Mouse (Mus musculus): ENCODE results near the gene Ago4. TPM values are rescaled to one million over a fixed set of nuclear protein-coding genes. Genes with fewer than 3 reads are reported as not detected.

Ago4 gene
- polyA plus RNA-seq, 1 experiment from 2014 or later: 4.1 TPM

GRCm38 (mm10) chr4:126554462-126554861, 21.2 kb upstream of the Ago4 start:
- ATAC-seq (ENCODE audit: low FRiP score) (no peak), DNase-seq (ENCODE audit: low spot score) (peak; percentile 75)
- H3K4me1 ChIP-seq (replicated peaks; ENCODE audit: control insufficient read depth, insufficient read depth, low read length): no peaks in the 10 kb centered on the region
- no peaks in the 10 kb centered on the region for H3K27me3 ChIP-seq (ENCODE audit: control insufficient read depth, insufficient read depth, low read length)
- H3K4me3 ChIP-seq (ENCODE audit: low read depth, low read length): no peak overlapping the region
- WGBS: 33% methylated on average over 3 of the region's 3 CpGs
- H3K36me3 ChIP-seq (ENCODE audit: control insufficient read depth, insufficient read depth, low read length): no peaks in the 10 kb centered on the region
- H3K4me2 ChIP-seq (replicated peaks; ENCODE audit: low read depth, low read length): no peak overlapping the region
- no peak overlapping the region for H3K9ac ChIP-seq (ENCODE audit: low read depth, low read length)
- H3K9me3 ChIP-seq (ENCODE audit: control insufficient read depth, low read length): no peaks in the 10 kb centered on the region
- no peak overlapping the region for H3K27ac ChIP-seq (ENCODE audit: low read depth, low read length)

DNA sequence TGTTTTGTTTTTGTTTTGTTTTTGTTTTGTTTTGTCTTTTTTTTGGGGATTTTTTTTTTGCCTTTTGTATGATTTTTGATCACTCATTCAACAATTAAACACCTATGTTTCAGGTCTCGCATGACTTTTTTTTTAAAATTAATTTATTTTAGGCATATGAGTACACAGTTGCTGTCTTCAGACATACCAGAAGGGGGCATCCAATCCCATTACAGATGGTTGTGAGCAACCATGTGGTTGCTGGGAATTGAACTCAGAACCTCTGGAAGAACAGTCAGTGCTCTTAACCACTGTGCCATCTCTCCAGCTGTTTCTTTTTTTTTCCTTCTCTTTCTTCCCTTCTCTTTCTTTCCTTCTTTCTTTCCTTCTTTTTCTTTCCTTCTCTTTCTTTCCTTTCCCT, 20.4 kb upstream of the Ago4 start:
- no peak overlapping the region for H3K27ac ChIP-seq (ENCODE audit: low read depth, low read length)
- no peaks in the 10 kb centered on the region for H3K36me3 ChIP-seq (ENCODE audit: control insufficient read depth, insufficient read depth, low read length)
- H3K4me3 ChIP-seq (ENCODE audit: low read depth, low read length): no peak overlapping the region
- no peak overlapping the region for H3K4me2 ChIP-seq (replicated peaks; ENCODE audit: low read depth, low read length)
- DNase-seq (ENCODE audit: low spot score): no peak
- H3K9me3 ChIP-seq (ENCODE audit: control insufficient read depth, low read length): no peaks in the 10 kb centered on the region
- no peaks in the 10 kb centered on the region for H3K4me1 ChIP-seq (replicated peaks; ENCODE audit: control insufficient read depth, insufficient read depth, low read length)
- H3K27me3 ChIP-seq (ENCODE audit: control insufficient read depth, insufficient read depth, low read length): no peaks in the 10 kb centered on the region
- WGBS: 100% methylated on average over 1 of the region's 1 CpGs
- no peak overlapping the region for H3K9ac ChIP-seq (ENCODE audit: low read depth, low read length)
- ATAC-seq (ENCODE audit: low FRiP score): no peak

- no peak for DNase-seq (ENCODE audit: low spot score)
- Histone ChIP-seq H3K27me3 (ENCODE audit: control insufficient read depth, insufficient read depth, low read length) (no peaks in the 10 kb centered on the region), H3K9ac (ENCODE audit: low read depth, low read length) (no peak overlapping the region), H3K4me1 (replicated peaks; ENCODE audit: control insufficient read depth, insufficient read depth, low read length) (no peaks in the 10 kb centered on the region), H3K9me3 (ENCODE audit: control insufficient read depth, low read length) (no peaks in the 10 kb centered on the region), H3K4me3 (ENCODE audit: low read depth, low read length) (no peak overlapping the region), H3K27ac (ENCODE audit: low read depth, low read length) (no peak overlapping the region), H3K4me2 (replicated peaks; ENCODE audit: low read depth, low read length) (no peak overlapping the region), H3K36me3 (ENCODE audit: control insufficient read depth, insufficient read depth, low read length) (no peaks in the 10 kb centered on the region)
- ATAC-seq (ENCODE audit: low FRiP score): no peak
- WGBS: 78% methylated on average over 8 of the region's 8 CpGs
Measured at GRCm38 (mm10) chr4:126553105-126553504, 19.8 kb upstream of the Ago4 start.

DNA sequence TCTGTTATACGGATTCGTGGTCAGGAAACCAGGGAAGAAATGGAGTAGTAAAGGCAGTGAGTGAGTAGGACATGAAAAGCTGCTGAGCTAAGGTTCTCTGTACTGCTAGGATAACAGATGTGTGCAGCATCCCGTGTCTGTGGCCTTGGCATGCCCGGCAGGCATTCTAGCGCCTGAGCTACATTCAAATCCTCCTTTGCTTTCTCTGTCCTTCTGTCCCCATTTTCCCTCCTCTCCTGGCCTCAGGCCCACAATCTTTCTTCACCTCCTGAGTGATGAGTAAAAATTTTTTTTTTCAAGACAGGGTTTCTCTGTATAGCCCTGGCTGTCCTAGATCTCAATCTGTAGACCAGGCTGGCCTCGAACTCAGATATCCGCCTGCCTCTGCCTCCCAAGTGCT, 18.9 kb upstream of the Ago4 start:
- Histone ChIP-seq H3K27ac (ENCODE audit: low read depth, low read length) (no peak overlapping the region), H3K4me3 (ENCODE audit: low read depth, low read length) (no peak overlapping the region), H3K27me3 (ENCODE audit: control insufficient read depth, insufficient read depth, low read length) (no peaks in the 10 kb centered on the region), H3K36me3 (ENCODE audit: control insufficient read depth, insufficient read depth, low read length) (no peaks in the 10 kb centered on the region), H3K9ac (ENCODE audit: low read depth, low read length) (no peak overlapping the region), H3K4me2 (replicated peaks; ENCODE audit: low read depth, low read length) (no peak overlapping the region), H3K4me1 (replicated peaks; ENCODE audit: control insufficient read depth, insufficient read depth, low read length) (no peaks in the 10 kb centered on the region), H3K9me3 (ENCODE audit: control insufficient read depth, low read length) (no peaks in the 10 kb centered on the region)
- 75% methylated on average over 7 of the region's 7 CpGs for WGBS
- ATAC-seq (ENCODE audit: low FRiP score) (no peak), DNase-seq (ENCODE audit: low spot score) (no peak)

GRCm38 (mm10) chr4:126546183-126546582, 12.9 kb upstream of the Ago4 start:
- 85% methylated on average over 2 of the region's 2 CpGs for WGBS
- no peak for ATAC-seq (ENCODE audit: low FRiP score)

GRCm38 (mm10) chr4:126545703-126546102, 12.4 kb upstream of the Ago4 start:
- Histone ChIP-seq H3K4me2 (replicated peaks; ENCODE audit: low read depth, low read length) (no peak overlapping the region), H3K4me3 (ENCODE audit: low read depth, low read length) (no peak overlapping the region), H3K27ac (ENCODE audit: low read depth, low read length) (no peak overlapping the region), H3K27me3 (ENCODE audit: control insufficient read depth, insufficient read depth, low read length) (no peaks in the 10 kb centered on the region), H3K36me3 (ENCODE audit: control insufficient read depth, insufficient read depth, low read length) (no peaks in the 10 kb centered on the region), H3K4me1 (replicated peaks; ENCODE audit: control insufficient read depth, insufficient read depth, low read length) (no peaks in the 10 kb centered on the region), H3K9ac (ENCODE audit: low read depth, low read length) (no peak overlapping the region), H3K9me3 (ENCODE audit: control insufficient read depth, low read length) (no peaks in the 10 kb centered on the region)
- DNase-seq (ENCODE audit: low spot score) (no peak), ATAC-seq (ENCODE audit: low FRiP score) (no peak)
- WGBS: 62% methylated on average over 7 of the region's 7 CpGs

More at GRCm38 (mm10) chr4:126546183-126546582, 12.9 kb upstream of the Ago4 start:
- H3K27me3 ChIP-seq (ENCODE audit: control insufficient read depth, insufficient read depth, low read length): no peaks in the 10 kb centered on the region
- no peak overlapping the region for H3K27ac ChIP-seq (ENCODE audit: low read depth, low read length)
- no peaks in the 10 kb centered on the region for H3K4me1 ChIP-seq (replicated peaks; ENCODE audit: control insufficient read depth, insufficient read depth, low read length)
- no peak overlapping the region for H3K4me2 ChIP-seq (replicated peaks; ENCODE audit: low read depth, low read length)
- DNase-seq (ENCODE audit: low spot score): no peak
- no peak overlapping the region for H3K9ac ChIP-seq (ENCODE audit: low read depth, low read length)
- H3K36me3 ChIP-seq (ENCODE audit: control insufficient read depth, insufficient read depth, low read length): no peaks in the 10 kb centered on the region
- H3K9me3 ChIP-seq (ENCODE audit: control insufficient read depth, low read length): no peaks in the 10 kb centered on the region
- H3K4me3 ChIP-seq (ENCODE audit: low read depth, low read length): no peak overlapping the region

DNA sequence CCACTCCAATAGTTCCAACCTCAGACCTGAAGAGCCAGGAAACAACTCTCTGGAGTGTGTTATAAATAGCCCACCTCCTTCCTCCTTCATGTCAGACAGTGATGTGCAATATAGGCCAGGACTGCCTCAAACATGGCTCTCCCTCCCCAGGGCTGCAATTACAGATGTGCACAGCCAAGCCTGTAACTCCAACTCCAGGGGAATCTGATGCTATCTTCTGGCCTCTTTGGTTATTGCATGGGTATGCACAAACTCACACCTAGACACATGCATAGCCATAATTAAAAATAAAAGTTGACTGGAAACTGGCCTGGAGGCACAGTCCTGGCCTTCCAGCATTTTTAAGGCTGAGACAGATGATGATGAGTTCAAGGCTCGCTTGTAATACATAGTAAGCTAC, 11.7 kb upstream of the Ago4 start:
- no peak overlapping the region for H3K27ac ChIP-seq (ENCODE audit: low read depth, low read length)
- ATAC-seq (ENCODE audit: low FRiP score) (no peak), DNase-seq (ENCODE audit: low spot score) (no peak)
- H3K27me3 ChIP-seq (ENCODE audit: control insufficient read depth, insufficient read depth, low read length): no peaks in the 10 kb centered on the region
- H3K9ac ChIP-seq (ENCODE audit: low read depth, low read length): no peak overlapping the region
- no peak overlapping the region for H3K4me2 ChIP-seq (replicated peaks; ENCODE audit: low read depth, low read length)
- no peaks in the 10 kb centered on the region for H3K36me3 ChIP-seq (ENCODE audit: control insufficient read depth, insufficient read depth, low read length)
- no peaks in the 10 kb centered on the region for H3K4me1 ChIP-seq (replicated peaks; ENCODE audit: control insufficient read depth, insufficient read depth, low read length)
- 84% methylated on average over 1 of the region's 1 CpGs for WGBS
- no peaks in the 10 kb centered on the region for H3K9me3 ChIP-seq (ENCODE audit: control insufficient read depth, low read length)
- no peak overlapping the region for H3K4me3 ChIP-seq (ENCODE audit: low read depth, low read length)

GRCm38 (mm10) chr4:126542838-126543237, 9.6 kb upstream of the Ago4 start:
- Histone ChIP-seq H3K4me1 (replicated peaks; ENCODE audit: control insufficient read depth, insufficient read depth, low read length) (no peaks in the 10 kb centered on the region), H3K27ac (ENCODE audit: low read depth, low read length) (no peak overlapping the region), H3K9ac (ENCODE audit: low read depth, low read length) (no peak overlapping the region), H3K4me2 (replicated peaks; ENCODE audit: low read depth, low read length) (no peak overlapping the region), H3K9me3 (ENCODE audit: control insufficient read depth, low read length) (no peaks in the 10 kb centered on the region), H3K36me3 (ENCODE audit: control insufficient read depth, insufficient read depth, low read length) (no peaks in the 10 kb centered on the region), H3K27me3 (ENCODE audit: control insufficient read depth, insufficient read depth, low read length) (no peaks in the 10 kb centered on the region), H3K4me3 (ENCODE audit: low read depth, low read length) (no peak overlapping the region)
- no peak for ATAC-seq (ENCODE audit: low FRiP score)
- no peak for DNase-seq (ENCODE audit: low spot score)
- 70% methylated on average over 7 of the region's 7 CpGs for WGBS

GRCm38 (mm10) chr4:126540487-126541071, 7.3 kb upstream of the Ago4 start:
- Histone ChIP-seq H3K4me2 (replicated peaks; ENCODE audit: low read depth, low read length) (no peak overlapping the region), H3K4me3 (ENCODE audit: low read depth, low read length) (no peak overlapping the region), H3K4me1 (replicated peaks; ENCODE audit: control insufficient read depth, insufficient read depth, low read length) (no peaks in the 10 kb centered on the region), H3K27ac (ENCODE audit: low read depth, low read length) (no peak overlapping the region), H3K36me3 (ENCODE audit: control insufficient read depth, insufficient read depth, low read length) (no peaks in the 10 kb centered on the region), H3K9me3 (ENCODE audit: control insufficient read depth, low read length) (no peaks in the 10 kb centered on the region), H3K27me3 (ENCODE audit: control insufficient read depth, insufficient read depth, low read length) (no peaks in the 10 kb centered on the region), H3K9ac (ENCODE audit: low read depth, low read length) (no peak overlapping the region)
- DNase-seq (ENCODE audit: low spot score): no peak
- 89% methylated on average over 3 of the region's 3 CpGs for WGBS
- ATAC-seq (ENCODE audit: low FRiP score): no peak

All from hindbrain, embryonic 11.5 days (tissue).